Mouse (Mus musculus) kidney, adult 2 months (tissue): ENCODE data around the gene Agr2.

Experiments used
- CTCF ChIP-seq: fragments of 200-500 bp; conservative IDR thresholded peaks from 2 replicates; pipeline ENCODE4 v1.5.1; 2011; ENCODE audit warnings: low read depth, mild to moderate bottlenecking, control low read depth, low read length, moderate library complexity, mixed read lengths; ENCODE audit not compliant: insufficient read depth, insufficient read length
- POLR2A ChIP-seq: fragments of 200-500 bp; IDR thresholded peaks from one replicate; pipeline ENCODE4 v1.6.1; 2011; ENCODE audit warnings: low read depth, low read length, control low read depth

DNA sequence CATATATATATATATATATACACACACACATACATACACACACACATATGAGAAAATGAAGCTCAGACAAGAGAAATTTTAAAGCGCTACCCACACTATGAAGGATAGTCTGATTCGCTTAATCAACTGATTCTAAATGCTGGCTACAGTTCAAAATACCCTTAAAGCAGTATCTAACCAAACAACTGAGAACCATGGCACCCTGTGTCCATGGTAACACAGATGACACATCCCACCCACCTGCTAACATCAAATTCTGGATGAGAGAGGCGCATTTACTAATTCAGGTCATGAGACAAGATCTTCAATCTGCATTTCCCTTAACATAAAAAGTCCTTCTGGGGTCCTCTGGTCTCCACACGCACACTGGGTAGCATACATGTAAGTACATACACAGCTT, 33.4 kb downstream of the Agr2 start:
- TF ChIP-seq CTCF (no peak), POLR2A (no peak)
